ENCODE assay signal across 24 mouse cellular contexts in genomic region chr17:57182871-57183270, GRCm38 (mm10). TPM values are rescaled to one million over a fixed set of nuclear protein-coding genes. Genes with fewer than 3 reads are reported as not detected.
DNase-seq lines count a peak whose midpoint lies in the region; ATAC-seq lines count a peak whose summit lies in the region.
"Had no signal": no experiment of that assay in that cellular context is flagged by ENCODE, and none has a peak within 500 bp of the region (broad histone marks: within the 10 kb centered on the region; RNA-seq: fewer than 3 reads in every experiment).

No protein-coding gene starts in this region.

- intact Hi-C loops in heart, postnatal 10 days (cut with DNase I), result no loop called here

- DNase-seq in heart, adult 11 months, result peak; percentile 59
- DNase-seq in heart, postnatal 10 days, result no peak
- DNase-seq in cerebellum, postnatal 10 days, result no peak
- DNase-seq: adrenal gland, adult 8-10 months; adrenal gland, postnatal 25 days; B cell, adult 2 months; cerebellum, adult 11-12 months; cerebellum, adult 8-10 months; cerebellum, postnatal 14 days; embryo, embryonic 11 days; gastrocnemius, adult 2 months; gastrocnemius, postnatal 14 days; heart, adult 2 months had no signal

- ATAC-seq in granulocyte monocyte progenitor cell, adult 5-6 weeks (replicated peaks; ENCODE audit: poor library complexity, severe bottlenecking), result peak; percentile 64
- peak; percentile 25; the same call in 1 of the 2 replicates for ATAC-seq in neutrophil, adult 5-6 weeks (ENCODE audit: extremely low read depth, insufficient number of reproducible peaks, low FRiP score, poor library complexity, severe bottlenecking)
- no peak for ATAC-seq in erythroid progenitor cell, adult 5-6 weeks (replicated peaks; ENCODE audit: low FRiP score, poor library complexity, severe bottlenecking)
- ATAC-seq: CD4-positive, CD25-positive, alpha-beta regulatory T cell, adult 4 months; forebrain, embryonic 13.5 days; forebrain, embryonic 16.5 days; intestine, postnatal 0 days had no signal

RNA-seq across cellular contexts. Expression of gene Tnfsf14, which starts 11.1 kb away (rescaled TPM):
- not detected for total RNA-seq in heart, postnatal 10 days (2021)
- 6.4 and 7.6 TPM in 2 replicates for total RNA-seq in granulocyte monocyte progenitor cell, adult 5-6 weeks (2014; fragmentation: Nextera tagmentation)
- 5.2 and 5.8 TPM in 2 replicates for total RNA-seq in granulocyte monocyte progenitor cell, adult 5-6 weeks (2017)
- 79.1 and 86.9 TPM in 2 replicates for total RNA-seq in neutrophil, adult 5-6 weeks (2017)
- 1.7 and 2.5 TPM in 2 replicates for total RNA-seq in erythroid progenitor cell, adult 5-6 weeks (2015; ENCODE audit: low replicate concordance)
- 1.4 TPM in 1 of 2 replicates, not detected in the other for total RNA-seq in erythroid progenitor cell, adult 5-6 weeks (2017; ENCODE audit: low replicate concordance)
- total RNA-seq: adrenal gland, postnatal 25 days; gastrocnemius, adult 2 months; gastrocnemius, postnatal 14 days; gastrocnemius, postnatal 4 days; heart, postnatal 25 days; MEL had no signal

RNA-seq across cellular contexts. Expression of gene Cd70, which starts 33.3 kb away (rescaled TPM):
- not detected for total RNA-seq in heart, postnatal 10 days (2021)
- total RNA-seq in granulocyte monocyte progenitor cell, adult 5-6 weeks (2014; fragmentation: Nextera tagmentation), result not detected in 2 replicates
- total RNA-seq in granulocyte monocyte progenitor cell, adult 5-6 weeks (2017), result not detected in 2 replicates
- not detected in 2 replicates for total RNA-seq in neutrophil, adult 5-6 weeks (2017)
- total RNA-seq in erythroid progenitor cell, adult 5-6 weeks (2015; ENCODE audit: low replicate concordance), result not detected in 2 replicates
- total RNA-seq in erythroid progenitor cell, adult 5-6 weeks (2017; ENCODE audit: low replicate concordance), result not detected in 2 replicates
- total RNA-seq: adrenal gland, adult 8-10 months; adrenal gland, postnatal 25 days; gastrocnemius, adult 2 months; gastrocnemius, postnatal 14 days; gastrocnemius, postnatal 4 days; heart, adult 2 months; heart, postnatal 25 days; hematopoietic stem cell, adult 5-6 weeks; MEL had no signal

RNA-seq across cellular contexts. Expression of gene C3, which starts 45.1 kb away (rescaled TPM):
- 10 to 100 TPM; 42.3 to 66.3 TPM for total RNA-seq in heart, postnatal 10 days (2021)
- total RNA-seq in granulocyte monocyte progenitor cell, adult 5-6 weeks (2014; fragmentation: Nextera tagmentation), result 59.6 and 67.4 TPM in 2 replicates
- total RNA-seq in granulocyte monocyte progenitor cell, adult 5-6 weeks (2017), result 146 and 183 TPM in 2 replicates
- 164 TPM in 2 replicates for total RNA-seq in neutrophil, adult 5-6 weeks (2017)
- total RNA-seq in erythroid progenitor cell, adult 5-6 weeks (2015; ENCODE audit: low replicate concordance), result 128 and 134 TPM in 2 replicates
- 69.4 and 132 TPM in 2 replicates for total RNA-seq in erythroid progenitor cell, adult 5-6 weeks (2017; ENCODE audit: low replicate concordance)
